ENCODE assay signal across 9 mouse cellular contexts in the genomic region with DNA sequence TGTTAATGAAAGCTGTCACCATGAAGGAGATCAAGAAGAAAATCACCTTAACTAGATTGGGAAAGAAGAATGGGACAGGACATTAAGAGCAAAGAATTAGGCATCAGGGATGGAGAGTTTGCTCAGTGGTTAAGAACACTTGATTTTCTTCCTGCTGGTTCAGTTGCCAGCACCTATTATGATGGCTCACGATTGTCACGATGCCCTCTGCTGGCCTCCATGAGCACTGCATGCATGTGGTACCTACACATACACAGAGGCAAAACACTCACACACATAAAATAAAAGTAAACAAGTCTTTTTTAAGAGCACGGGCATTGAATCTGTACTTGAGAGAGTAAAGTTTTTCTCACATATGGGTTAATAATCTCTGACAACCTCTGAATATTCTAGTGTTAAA.
A peak's percentile ranks its signal among the peaks of the same experiment; 100 is the strongest.
DNase-seq lines count a peak whose midpoint lies in the region; ATAC-seq and TF ChIP-seq lines count a peak whose summit lies in the region.
"Had no signal": no experiment of that assay in that cellular context is flagged by ENCODE, and none has a peak within 500 bp of the region (broad histone marks: within the 10 kb centered on the region; RNA-seq: fewer than 3 reads in every experiment).

No protein-coding gene starts in this region.

- H3K9me3 ChIP-seq in heart, postnatal 0 days (replicated peaks; ENCODE audit: control insufficient read depth, low read length) = no peaks in the 10 kb centered on the region
- H3K9me3 ChIP-seq in heart, embryonic 11.5 days (replicated peaks; ENCODE audit: control insufficient read depth, low read length) = no peaks in the 10 kb centered on the region
- H3K9me3 ChIP-seq in lung, postnatal 0 days (ENCODE audit: low read length) = no peaks in the 10 kb centered on the region

- H3K9ac ChIP-seq in heart, postnatal 0 days (replicated peaks; ENCODE audit: low read depth, low read length) = no peak overlapping the region
- no peak overlapping the region for H3K9ac ChIP-seq in heart, embryonic 11.5 days (ENCODE audit: low read depth, low read length)
- no peak overlapping the region for H3K9ac ChIP-seq in lung, postnatal 0 days (replicated peaks; ENCODE audit: low read depth)

- TF ChIP-seq CTCF in heart, postnatal 0 days (IDR thresholded peaks at IDR 0.05; ENCODE audit: low read depth) = peak; percentile 48
- TF ChIP-seq CTCF in spleen, adult 2 months (IDR thresholded peaks at IDR 0.05; ENCODE audit: extremely low read depth, insufficient read depth, insufficient read length, insufficient replicate concordance) = peak; percentile 21; the same call in 1 of the 2 replicates
- peak; percentile 71 for TF ChIP-seq CTCF in lung, postnatal 0 days (IDR thresholded peaks at IDR 0.05)

- no peaks in the 10 kb centered on the region for H3K4me1 ChIP-seq in heart, postnatal 0 days (ENCODE audit: control insufficient read depth, insufficient read depth)
- H3K4me1 ChIP-seq in heart, embryonic 11.5 days (ENCODE audit: control insufficient read depth, insufficient read depth, low read length) = no peaks in the 10 kb centered on the region; the same call in 1 of the 2 replicates
- H3K4me1 ChIP-seq in spleen, adult 2 months (ENCODE audit: control insufficient read depth, insufficient read depth, insufficient read length) = no peaks in the 10 kb centered on the region
- H3K4me1 ChIP-seq in lung, postnatal 0 days (ENCODE audit: insufficient read depth, low read depth, low read length) = no peaks in the 10 kb centered on the region

- 37% methylated on average over 3 of the region's 3 CpGs for WGBS in heart, postnatal 0 days
- 39% methylated on average over 3 of the region's 3 CpGs for WGBS in heart, embryonic 11.5 days (ENCODE audit: insufficient replicate concordance)
- WGBS in spleen, adult 2 months = 33% methylated on average over 3 of the region's 3 CpGs
- WGBS in lung, postnatal 0 days = 36% methylated on average over 3 of the region's 3 CpGs

- no peaks in the 10 kb centered on the region for H3K36me3 ChIP-seq in heart, postnatal 0 days (replicated peaks; ENCODE audit: control insufficient read depth, insufficient read depth, low read length)
- no peaks in the 10 kb centered on the region for H3K36me3 ChIP-seq in heart, embryonic 11.5 days (ENCODE audit: control insufficient read depth, insufficient read depth, low read length)
- no peaks in the 10 kb centered on the region for H3K36me3 ChIP-seq in spleen, adult 2 months (ENCODE audit: control insufficient read depth, insufficient read depth, low read length)
- no peaks in the 10 kb centered on the region for H3K36me3 ChIP-seq in lung, postnatal 0 days (ENCODE audit: insufficient read depth, low read length)

- H3K4me2 ChIP-seq in heart, postnatal 0 days (ENCODE audit: low read depth, low read length) = no peak overlapping the region
- no peak overlapping the region for H3K4me2 ChIP-seq in heart, embryonic 11.5 days
- no peak overlapping the region for H3K4me2 ChIP-seq in lung, postnatal 0 days (replicated peaks; ENCODE audit: low read depth, low read length)

- TF ChIP-seq POLR2A in spleen, adult 2 months (IDR thresholded peaks at IDR 0.05; ENCODE audit: low read depth, low read length) = no peak

- no peak for DNase-seq in heart, postnatal 0 days (ENCODE audit: low spot score)
- peak in 1 of 2 experiments; percentile 5 for DNase-seq in spleen, adult 2 months (ENCODE audit: low read depth in 1 of 2, low spot score in 2 of 2)
- no peak for DNase-seq in spleen, adult 12 weeks (ENCODE audit: low spot score)
- peak; percentile 22 for DNase-seq in lung, postnatal 0 days (ENCODE audit: low spot score)
- DNase-seq in thymus, postnatal 14 days = peak; percentile 69

- ATAC-seq in heart, postnatal 0 days (ENCODE audit: insufficient read depth, low read depth) = no peak
- no peak for ATAC-seq in heart, embryonic 11.5 days (replicated peaks; ENCODE audit: insufficient number of reproducible peaks, low FRiP score, low TSS enrichment)
- ATAC-seq in common myeloid progenitor, adult 5-6 weeks (replicated peaks; ENCODE audit: low read depth, poor library complexity, severe bottlenecking) = peak; percentile 85
- ATAC-seq in lung, postnatal 0 days = no peak
- no peak for ATAC-seq in monocyte, adult 5-6 weeks (replicated peaks; ENCODE audit: insufficient number of reproducible peaks, low FRiP score, low TSS enrichment, poor library complexity, severe bottlenecking)

- H3K4me3 ChIP-seq in heart, postnatal 0 days (ENCODE audit: low read depth, low read length) = no peak overlapping the region
- H3K4me3 ChIP-seq in heart, embryonic 11.5 days (ENCODE audit: low read depth, low read length) = no peak overlapping the region
- no peak overlapping the region for H3K4me3 ChIP-seq in spleen, adult 2 months (ENCODE audit: extremely low read depth, insufficient read depth, insufficient read length)
- H3K4me3 ChIP-seq in lung, postnatal 0 days (ENCODE audit: low read depth, low read length) = no peak overlapping the region
- H3K4me3 ChIP-seq: erythroblast, embryonic 14.5 days had no signal

- no peak for TF ChIP-seq EP300 in heart, postnatal 0 days (IDR thresholded peaks at IDR 0.05; ENCODE audit: low read depth)
- TF ChIP-seq EP300 in lung, postnatal 0 days (IDR thresholded peaks at IDR 0.05) = no peak

- no peaks in the 10 kb centered on the region for H3K27me3 ChIP-seq in heart, postnatal 0 days (ENCODE audit: control insufficient read depth, insufficient read depth, low read length)
- no peaks in the 10 kb centered on the region for H3K27me3 ChIP-seq in heart, embryonic 11.5 days (ENCODE audit: control insufficient read depth, insufficient read depth, low read length)
- H3K27me3 ChIP-seq in spleen, adult 2 months (ENCODE audit: control insufficient read depth, insufficient read depth, low read length) = no peaks in the 10 kb centered on the region
- no peaks in the 10 kb centered on the region for H3K27me3 ChIP-seq in lung, postnatal 0 days (replicated peaks; ENCODE audit: insufficient read depth, low read length)

- no peak overlapping the region for H3K27ac ChIP-seq in heart, postnatal 0 days (ENCODE audit: low read depth)
- no peak overlapping the region for H3K27ac ChIP-seq in heart, embryonic 11.5 days (ENCODE audit: low read depth, low read length)
- H3K27ac ChIP-seq in spleen, adult 2 months (ENCODE audit: insufficient read depth, low read length) = no peak overlapping the region
- H3K27ac ChIP-seq in lung, postnatal 0 days (ENCODE audit: low read length) = no peak overlapping the region

Comparison
In these comparisons a context has a peak if more than half of its experiments do, and no peak if none do; other contexts are left out.
1. DNase-seq: peak in lung, postnatal 0 days (single experiment) and thymus, postnatal 14 days (single experiment); none in heart, postnatal 0 days (single experiment) and spleen, adult 12 weeks (single experiment).
2. CTCF ChIP-seq: peak in every context shown above with its lines; median percentile 71 in lung, postnatal 0 days; 48 in heart, postnatal 0 days; 21 in spleen, adult 2 months.